Mouse (Mus musculus): ENCODE measurements around the gene Wapl. TPM values are rescaled to one million over a fixed set of nuclear protein-coding genes. Genes with fewer than 3 reads are reported as not detected.

The Wapl gene
- 15.5 and 16.4 TPM in 2 replicates for polyA plus RNA-seq (2015; fragmentation: Nextera tagmentation; extraction: Ambion mirVana)

GRCm38 (mm10) chr14:34673395-34674228 lies at the start of gene Wapl:
Gene Wapl (plus strand): TSS chr14:34673928.
- peak within 1 kb of the TSS; percentile 90 for H3K27ac ChIP-seq (replicated peaks)
- no peaks in the 10 kb centered on the region for H3K27me3 ChIP-seq (replicated peaks)
- H3K4me3 ChIP-seq, result peak within 1 kb of the TSS; percentile 97
- peaks cover 16% of the 10 kb centered on the region for H3K36me3 ChIP-seq
- H3K4me2 ChIP-seq, result peak within 1 kb of the TSS; percentile 94
- peak within 1 kb of the TSS; percentile 98 for H3K9ac ChIP-seq
- peaks cover 29% of the 10 kb centered on the region for H3K4me1 ChIP-seq
- no peaks in the 10 kb centered on the region for H3K9me3 ChIP-seq
- peak; percentile 96 for ATAC-seq (ENCODE audit: extremely low read depth, insufficient number of reproducible peaks, low FRiP score, low TSS enrichment)
- WGBS, result under 1% methylated on average over 90 of the region's 90 CpGs

- no peak overlapping the region for H3K4me2 ChIP-seq
- H3K9me3 ChIP-seq, result no peaks in the 10 kb centered on the region
- no peak overlapping the region for H3K27ac ChIP-seq (replicated peaks)
- H3K27me3 ChIP-seq (replicated peaks), result no peaks in the 10 kb centered on the region
- no peak for ATAC-seq (ENCODE audit: extremely low read depth, insufficient number of reproducible peaks, low FRiP score, low TSS enrichment)
- no peaks in the 10 kb centered on the region for H3K36me3 ChIP-seq
- no peak overlapping the region for H3K9ac ChIP-seq
- H3K4me1 ChIP-seq, result peaks cover 9% of the 10 kb centered on the region
- 70% methylated on average over 7 of the region's 7 CpGs for WGBS
- H3K4me3 ChIP-seq, result no peak overlapping the region
Measured at GRCm38 (mm10) chr14:34626824-34627223, 46.9 kb upstream of the Wapl start.

- Histone ChIP-seq H3K4me1 (0 out of 2 replicates have a peak, but pooled peaks cover 4% of the 10 kb centered on the region), H3K36me3 (no peaks in the 10 kb centered on the region), H3K4me3 (no peak overlapping the region), H3K9ac (no peak overlapping the region), H3K27ac (replicated peaks) (no peak overlapping the region), H3K27me3 (replicated peaks) (no peaks in the 10 kb centered on the region), H3K4me2 (no peak overlapping the region), H3K9me3 (no peaks in the 10 kb centered on the region)
- WGBS, result 54% methylated on average over 10 of the region's 10 CpGs
- ATAC-seq (ENCODE audit: extremely low read depth, insufficient number of reproducible peaks, low FRiP score, low TSS enrichment), result no peak
Measured at GRCm38 (mm10) chr14:34632722-34633448, 40.8 kb upstream of the Wapl start.

GRCm38 (mm10) chr14:34635192-34635591 lies 38.5 kb upstream of the Wapl start:
- no peaks in the 10 kb centered on the region for H3K27me3 ChIP-seq (replicated peaks)
- no peaks in the 10 kb centered on the region for H3K9me3 ChIP-seq
- ATAC-seq (ENCODE audit: extremely low read depth, insufficient number of reproducible peaks, low FRiP score, low TSS enrichment), result no peak
- no peak overlapping the region for H3K4me2 ChIP-seq
- H3K27ac ChIP-seq (replicated peaks), result no peak overlapping the region
- no peak overlapping the region for H3K9ac ChIP-seq
- 40% methylated on average over 7 of the region's 7 CpGs for WGBS
- no peak overlapping the region for H3K4me3 ChIP-seq
- 0 out of 2 replicates have a peak, but pooled peaks cover 4% of the 10 kb centered on the region for H3K4me1 ChIP-seq
- no peaks in the 10 kb centered on the region for H3K36me3 ChIP-seq

- Histone ChIP-seq H3K4me1 (0 out of 2 replicates have a peak, but pooled peaks cover 4% of the 10 kb centered on the region), H3K9ac (no peak overlapping the region), H3K4me2 (no peak overlapping the region), H3K27ac (replicated peaks) (no peak overlapping the region), H3K9me3 (no peaks in the 10 kb centered on the region), H3K36me3 (no peaks in the 10 kb centered on the region), H3K4me3 (no peak overlapping the region), H3K27me3 (replicated peaks) (no peaks in the 10 kb centered on the region)
- 78% methylated on average over 6 of the region's 6 CpGs for WGBS
- ATAC-seq (ENCODE audit: extremely low read depth, insufficient number of reproducible peaks, low FRiP score, low TSS enrichment), result no peak
Measured at GRCm38 (mm10) chr14:34635721-34636120, 38.0 kb upstream of the Wapl start.

- 0 out of 2 replicates have a peak, but pooled peaks cover 4% of the 10 kb centered on the region for H3K4me1 ChIP-seq
- no peak overlapping the region for H3K27ac ChIP-seq (replicated peaks)
- ATAC-seq (ENCODE audit: extremely low read depth, insufficient number of reproducible peaks, low FRiP score, low TSS enrichment), result no peak
- H3K27me3 ChIP-seq (replicated peaks), result no peaks in the 10 kb centered on the region
- H3K4me3 ChIP-seq, result no peak overlapping the region
- H3K4me2 ChIP-seq, result no peak overlapping the region
- H3K9ac ChIP-seq, result no peak overlapping the region
- H3K36me3 ChIP-seq, result no peaks in the 10 kb centered on the region
- 48% methylated on average over 7 of the region's 7 CpGs for WGBS
- H3K9me3 ChIP-seq, result no peaks in the 10 kb centered on the region
Measured at GRCm38 (mm10) chr14:34644140-34644539, 29.6 kb upstream of the Wapl start.

GRCm38 (mm10) chr14:34647870-34648475 lies 25.8 kb upstream of the Wapl start:
- H3K27me3 ChIP-seq (replicated peaks), result no peaks in the 10 kb centered on the region
- no peak overlapping the region for H3K27ac ChIP-seq (replicated peaks)
- H3K4me2 ChIP-seq, result no peak overlapping the region
- no peak for ATAC-seq (ENCODE audit: extremely low read depth, insufficient number of reproducible peaks, low FRiP score, low TSS enrichment)
- no peak overlapping the region for H3K4me3 ChIP-seq
- H3K4me1 ChIP-seq, result 0 out of 2 replicates have a peak, but pooled peaks cover 6% of the 10 kb centered on the region
- 83% methylated on average over 8 of the region's 8 CpGs for WGBS
- H3K9me3 ChIP-seq, result no peaks in the 10 kb centered on the region
- no peak overlapping the region for H3K9ac ChIP-seq
- H3K36me3 ChIP-seq, result no peaks in the 10 kb centered on the region

GRCm38 (mm10) chr14:34657131-34657530 lies 16.6 kb upstream of the Wapl start:
- ATAC-seq (ENCODE audit: extremely low read depth, insufficient number of reproducible peaks, low FRiP score, low TSS enrichment), result no peak
- 0 out of 2 replicates have a peak, but pooled peaks cover 3% of the 10 kb centered on the region for H3K9me3 ChIP-seq
- H3K4me2 ChIP-seq, result no peak overlapping the region
- no peak overlapping the region for H3K9ac ChIP-seq
- no peaks in the 10 kb centered on the region for H3K36me3 ChIP-seq
- peaks cover 17% of the 10 kb centered on the region for H3K27me3 ChIP-seq (replicated peaks)
- H3K27ac ChIP-seq (replicated peaks), result no peak overlapping the region
- no peak overlapping the region for H3K4me3 ChIP-seq
- 89% methylated on average over 5 of the region's 5 CpGs for WGBS
- peaks cover 15% of the 10 kb centered on the region for H3K4me1 ChIP-seq

- Histone ChIP-seq H3K9ac (no peak overlapping the region), H3K4me3 (peak overlapping the region; percentile 69; the same call in 1 of the 2 replicates), H3K4me1 (peaks cover 23% of the 10 kb centered on the region), H3K27ac (replicated peaks) (no peak overlapping the region), H3K27me3 (replicated peaks) (peaks cover 23% of the 10 kb centered on the region), H3K9me3 (0 out of 2 replicates have a peak, but pooled peaks cover 3% of the 10 kb centered on the region), H3K36me3 (no peaks in the 10 kb centered on the region), H3K4me2 (peak overlapping the region; percentile 96)
- WGBS, result 25% methylated on average over 7 of the region's 7 CpGs
- no peak for ATAC-seq (ENCODE audit: extremely low read depth, insufficient number of reproducible peaks, low FRiP score, low TSS enrichment)
Measured at GRCm38 (mm10) chr14:34660351-34660787, 13.4 kb upstream of the Wapl start.

- Histone ChIP-seq H3K9me3 (0 out of 2 replicates have a peak, but pooled peaks cover 3% of the 10 kb centered on the region), H3K27ac (replicated peaks) (peak overlapping the region; percentile 51; the same call in 1 of the 2 replicates), H3K4me2 (peak overlapping the region; percentile 96), H3K4me3 (peak overlapping the region; percentile 69), H3K27me3 (replicated peaks) (peaks cover 23% of the 10 kb centered on the region), H3K36me3 (no peaks in the 10 kb centered on the region), H3K4me1 (peaks cover 23% of the 10 kb centered on the region), H3K9ac (peak overlapping the region; percentile 80)
- ATAC-seq (ENCODE audit: extremely low read depth, insufficient number of reproducible peaks, low FRiP score, low TSS enrichment), result peak; percentile 28; the same call in 1 of the 2 replicates
- WGBS, result 11% methylated on average over 22 of the region's 22 CpGs
Measured at GRCm38 (mm10) chr14:34660788-34661591, 12.7 kb upstream of the Wapl start.
